Mouse (Mus musculus): ENCODE results near the gene Taf4. TPM values are rescaled to one million over a fixed set of nuclear protein-coding genes. Genes with fewer than 3 reads are reported as not detected.
A peak's percentile ranks its signal among the peaks of the same experiment; 100 is the strongest.

Taf4 gene
- 22.4 and 26.4 TPM in 2 replicates for polyA plus RNA-seq (2011; ENCODE audit: insufficient read depth, insufficient read length, low read depth, missing spikeins)

- peaks cover 3% of the 10 kb centered on the region for H3K4me1 ChIP-seq (ENCODE audit: control insufficient read depth, insufficient read depth, low read length)
- peak within 1 kb of the TSS; percentile 82 for H3K4me3 ChIP-seq (ENCODE audit: low read depth, low read length)
- H3K36me3 ChIP-seq (ENCODE audit: control insufficient read depth, insufficient read depth, low read length, poor library complexity, severe bottlenecking): no peaks in the 10 kb centered on the region
- TF ChIP-seq CTCF (IDR thresholded peaks at IDR 0.05; ENCODE audit: low read depth, low read length): no peak
- peak; percentile 62 for TF ChIP-seq POLR2A (IDR thresholded peaks at IDR 0.05; ENCODE audit: insufficient read depth, low read length)
- peak within 1 kb of the TSS; percentile 81 for H3K9ac ChIP-seq (ENCODE audit: low read depth, poor library complexity, severe bottlenecking)
- H3K9me3 ChIP-seq (replicated peaks; ENCODE audit: control insufficient read depth, insufficient read depth, low read length, poor library complexity, severe bottlenecking): no peaks in the 10 kb centered on the region
- no peaks in the 10 kb centered on the region for H3K27me3 ChIP-seq (ENCODE audit: control insufficient read depth, insufficient read depth, low read length, poor library complexity, severe bottlenecking)
- no peak within 1 kb of the TSS for H3K27ac ChIP-seq (ENCODE audit: insufficient read depth, low read length)
These were observed at the start of gene Taf4 for GRCm38 (mm10) chr2:179976628-179977343. TSS of gene Taf4 (minus strand) at chr2:179976646.

- Histone ChIP-seq H3K4me1 (ENCODE audit: control insufficient read depth, insufficient read depth, low read length) (no peaks in the 10 kb centered on the region), H3K27ac (ENCODE audit: insufficient read depth, low read length) (no peak overlapping the region), H3K27me3 (ENCODE audit: control insufficient read depth, insufficient read depth, low read length, poor library complexity, severe bottlenecking) (no peaks in the 10 kb centered on the region; the same call in 1 of the 2 replicates), H3K9me3 (replicated peaks; ENCODE audit: control insufficient read depth, insufficient read depth, low read length, poor library complexity, severe bottlenecking) (no peaks in the 10 kb centered on the region), H3K9ac (ENCODE audit: low read depth, poor library complexity, severe bottlenecking) (peak overlapping the region; percentile 92), H3K4me3 (ENCODE audit: low read depth, low read length) (peak overlapping the region; percentile 74), H3K36me3 (ENCODE audit: control insufficient read depth, insufficient read depth, low read length, poor library complexity, severe bottlenecking) (peaks cover 9% of the 10 kb centered on the region; the same call in 1 of the 2 replicates)
- no peak for TF ChIP-seq CTCF (IDR thresholded peaks at IDR 0.05; ENCODE audit: low read depth, low read length)
- no peak for TF ChIP-seq EP300 (IDR thresholded peaks at IDR 0.05; ENCODE audit: insufficient read depth, low read depth, low read length)
- no peak for TF ChIP-seq POLR2A (IDR thresholded peaks at IDR 0.05; ENCODE audit: insufficient read depth, low read length)
These were observed 49.4 kb upstream of the Taf4 start for GRCm38 (mm10) chr2:180025861-180026200.

GRCm38 (mm10) chr2:180025135-180025860 is 48.9 kb upstream of the Taf4 start:
- no peaks in the 10 kb centered on the region; the same call in 1 of the 2 replicates for H3K27me3 ChIP-seq (ENCODE audit: control insufficient read depth, insufficient read depth, low read length, poor library complexity, severe bottlenecking)
- no peak for TF ChIP-seq CTCF (IDR thresholded peaks at IDR 0.05; ENCODE audit: low read depth, low read length)
- no peak for TF ChIP-seq POLR2A (IDR thresholded peaks at IDR 0.05; ENCODE audit: insufficient read depth, low read length)
- no peak for TF ChIP-seq EP300 (IDR thresholded peaks at IDR 0.05; ENCODE audit: insufficient read depth, low read depth, low read length)
- peaks cover 5% of the 10 kb centered on the region; the same call in 1 of the 2 replicates for H3K36me3 ChIP-seq (ENCODE audit: control insufficient read depth, insufficient read depth, low read length, poor library complexity, severe bottlenecking)
- no peak overlapping the region for H3K27ac ChIP-seq (ENCODE audit: insufficient read depth, low read length)
- H3K9ac ChIP-seq (ENCODE audit: low read depth, poor library complexity, severe bottlenecking): peak overlapping the region; percentile 92
- no peaks in the 10 kb centered on the region for H3K9me3 ChIP-seq (replicated peaks; ENCODE audit: control insufficient read depth, insufficient read depth, low read length, poor library complexity, severe bottlenecking)
- H3K4me3 ChIP-seq (ENCODE audit: low read depth, low read length): peak overlapping the region; percentile 74
- no peaks in the 10 kb centered on the region for H3K4me1 ChIP-seq (ENCODE audit: control insufficient read depth, insufficient read depth, low read length)

- no peaks in the 10 kb centered on the region for H3K4me1 ChIP-seq (ENCODE audit: control insufficient read depth, insufficient read depth, low read length)
- H3K4me3 ChIP-seq (ENCODE audit: low read depth, low read length): peak within 1 kb of the TSS; percentile 74
- H3K9ac ChIP-seq (ENCODE audit: low read depth, poor library complexity, severe bottlenecking): peak within 1 kb of the TSS; percentile 92
- H3K36me3 ChIP-seq (ENCODE audit: control insufficient read depth, insufficient read depth, low read length, poor library complexity, severe bottlenecking): peaks cover 5% of the 10 kb centered on the region; the same call in 1 of the 2 replicates
- TF ChIP-seq POLR2A (IDR thresholded peaks at IDR 0.05; ENCODE audit: insufficient read depth, low read length) (peak; percentile 16), EP300 (IDR thresholded peaks at IDR 0.05; ENCODE audit: insufficient read depth, low read depth, low read length) (0 out of 2 replicates have a peak, but pooled peaks have one; percentile 42), CTCF (IDR thresholded peaks at IDR 0.05; ENCODE audit: low read depth, low read length) (no peak)
- H3K27ac ChIP-seq (ENCODE audit: insufficient read depth, low read length): no peak within 1 kb of the TSS
- H3K9me3 ChIP-seq (replicated peaks; ENCODE audit: control insufficient read depth, insufficient read depth, low read length, poor library complexity, severe bottlenecking): no peaks in the 10 kb centered on the region
- H3K27me3 ChIP-seq (ENCODE audit: control insufficient read depth, insufficient read depth, low read length, poor library complexity, severe bottlenecking): no peaks in the 10 kb centered on the region; the same call in 1 of the 2 replicates
These were observed 48.1 kb upstream of the Taf4 start, which contains the start of gene Lsm14b for GRCm38 (mm10) chr2:180024401-180025098. TSS of gene Lsm14b (plus strand) at chr2:180024987.

GRCm38 (mm10) chr2:180022751-180023150 is 46.3 kb upstream of the Taf4 start:
- H3K9ac ChIP-seq (ENCODE audit: low read depth, poor library complexity, severe bottlenecking): no peak overlapping the region
- 0 out of 2 replicates have a peak, but pooled peaks cover 3% of the 10 kb centered on the region for H3K36me3 ChIP-seq (ENCODE audit: control insufficient read depth, insufficient read depth, low read length, poor library complexity, severe bottlenecking)
- no peak overlapping the region for H3K27ac ChIP-seq (ENCODE audit: insufficient read depth, low read length)
- H3K9me3 ChIP-seq (replicated peaks; ENCODE audit: control insufficient read depth, insufficient read depth, low read length, poor library complexity, severe bottlenecking): no peaks in the 10 kb centered on the region
- H3K4me3 ChIP-seq (ENCODE audit: low read depth, low read length): no peak overlapping the region
- H3K27me3 ChIP-seq (ENCODE audit: control insufficient read depth, insufficient read depth, low read length, poor library complexity, severe bottlenecking): no peaks in the 10 kb centered on the region; the same call in 1 of the 2 replicates
- TF ChIP-seq POLR2A (IDR thresholded peaks at IDR 0.05; ENCODE audit: insufficient read depth, low read length) (no peak), CTCF (IDR thresholded peaks at IDR 0.05; ENCODE audit: low read depth, low read length) (no peak)
- no peaks in the 10 kb centered on the region for H3K4me1 ChIP-seq (ENCODE audit: control insufficient read depth, insufficient read depth, low read length)

Measured in ES-Bruce4 (cell line).